Mouse (Mus musculus): Measurements from ENCODE around the gene Pgd.

DNA sequence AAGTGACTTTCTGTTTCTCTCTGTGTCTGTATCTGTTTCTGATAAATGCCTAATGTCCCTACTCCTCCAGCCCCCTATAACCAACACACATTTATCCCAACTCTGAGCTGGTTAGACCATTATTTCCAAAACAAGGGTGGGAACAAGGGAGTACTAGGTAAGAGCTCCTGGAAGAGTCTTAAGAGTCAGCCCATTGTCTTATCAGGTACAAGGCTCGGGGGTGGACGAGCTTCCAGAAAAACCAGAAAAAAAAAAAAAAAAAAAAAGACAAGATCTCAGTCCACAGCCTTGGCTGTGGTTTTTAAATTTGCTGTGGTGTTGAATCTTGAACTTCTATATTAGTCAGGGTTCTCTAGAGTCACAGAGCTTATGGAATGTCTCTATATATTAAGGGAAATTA, 1.4 kb upstream of the Pgd start:
- no peak for TF ChIP-seq POLR2A (IDR thresholded peaks at IDR 0.05; ENCODE audit: insufficient read length, low read depth)
- TF ChIP-seq POLR2AphosphoS2 (IDR thresholded peaks at IDR 0.05; ENCODE audit: insufficient read length, low read depth), result no peak
